Mouse (Mus musculus): ENCODE data around the gene Sorl1.

The Sorl1 gene

GRCm38 (mm10) chr9:42123713-42124576 is at the start of gene Sorl1:
Gene Sorl1 (minus strand): TSS chr9:42124297.
- DNase-seq (ENCODE audit: low read depth, low spot score): peak; percentile 70

- no peak for DNase-seq (ENCODE audit: low read depth, low spot score)
These were observed 49.7 kb upstream of the Sorl1 start for GRCm38 (mm10) chr9:42173781-42174180.

- DNase-seq (ENCODE audit: low read depth, low spot score): no peak
These were observed 45.4 kb upstream of the Sorl1 start for GRCm38 (mm10) chr9:42169491-42169890.

- no peak for DNase-seq (ENCODE audit: low read depth, low spot score)
These were observed 44.9 kb upstream of the Sorl1 start for GRCm38 (mm10) chr9:42169025-42169424.

GRCm38 (mm10) chr9:42164930-42165329 is 40.8 kb upstream of the Sorl1 start:
- no peak for DNase-seq (ENCODE audit: low read depth, low spot score)

- no peak for DNase-seq (ENCODE audit: low read depth, low spot score)
These were observed 38.9 kb upstream of the Sorl1 start for GRCm38 (mm10) chr9:42163011-42163410.

GRCm38 (mm10) chr9:42159376-42159775 is 35.3 kb upstream of the Sorl1 start:
- no peak for DNase-seq (ENCODE audit: low read depth, low spot score)

GRCm38 (mm10) chr9:42158652-42159051 is 34.6 kb upstream of the Sorl1 start:
- DNase-seq (ENCODE audit: low read depth, low spot score): no peak

GRCm38 (mm10) chr9:42157981-42158380 is 33.9 kb upstream of the Sorl1 start:
- no peak for DNase-seq (ENCODE audit: low read depth, low spot score)

GRCm38 (mm10) chr9:42156566-42156965 is 32.5 kb upstream of the Sorl1 start:
- DNase-seq (ENCODE audit: low read depth, low spot score): peak; percentile 35

- DNase-seq (ENCODE audit: low read depth, low spot score): no peak
These were observed 30.6 kb upstream of the Sorl1 start for GRCm38 (mm10) chr9:42154682-42155081.

- DNase-seq (ENCODE audit: low read depth, low spot score): no peak
These were observed 24.7 kb upstream of the Sorl1 start for GRCm38 (mm10) chr9:42148816-42149215.

- no peak for DNase-seq (ENCODE audit: low read depth, low spot score)
These were observed 23.9 kb upstream of the Sorl1 start for GRCm38 (mm10) chr9:42148036-42148435.

- DNase-seq (ENCODE audit: low read depth, low spot score): no peak
These were observed 22.4 kb upstream of the Sorl1 start for GRCm38 (mm10) chr9:42146463-42146862.

- no peak for DNase-seq (ENCODE audit: low read depth, low spot score)
These were observed 17.6 kb upstream of the Sorl1 start for GRCm38 (mm10) chr9:42141549-42142210.

- no peak for DNase-seq (ENCODE audit: low read depth, low spot score)
These were observed 14.3 kb upstream of the Sorl1 start for GRCm38 (mm10) chr9:42138248-42138858.

- no peak for DNase-seq (ENCODE audit: low read depth, low spot score)
These were observed 13.5 kb upstream of the Sorl1 start for GRCm38 (mm10) chr9:42137578-42137977.

GRCm38 (mm10) chr9:42130793-42131760 is 7.0 kb upstream of the Sorl1 start:
- no peak for DNase-seq (ENCODE audit: low read depth, low spot score)

GRCm38 (mm10) chr9:42127983-42128382 is 3.9 kb upstream of the Sorl1 start:
- DNase-seq (ENCODE audit: low read depth, low spot score): peak; percentile 23

- no peak for DNase-seq (ENCODE audit: low read depth, low spot score)
These were observed 1.3 kb upstream of the Sorl1 start for GRCm38 (mm10) chr9:42125262-42125982.

GRCm38 (mm10) chr9:42123204-42123603 is 893 bp downstream of the Sorl1 start:
- no peak for DNase-seq (ENCODE audit: low read depth, low spot score)

Measured in ES-CJ7 (cell line).